Mouse (Mus musculus) E14TG2a.4 (cell line): Measurements from ENCODE around the gene Birc6.

Experiments used
- CTCF ChIP-seq: conservative IDR thresholded peaks from 2 replicates; pipeline ENCODE4 v1.5.1; 2014; ENCODE audit warnings: low read length
- NANOG ChIP-seq: IDR thresholded peaks from 2 replicates; pipeline ENCODE4 v1.6.1; 2014; ENCODE audit warnings: borderline replicate concordance, low read length, mixed read lengths
- POU5F1 ChIP-seq: IDR thresholded peaks from 2 replicates; pipeline ENCODE4 v1.6.1; 2014; ENCODE audit warnings: low read length, borderline replicate concordance

GRCm38 (mm10) chr17:74705480-74705879, 177.4 kb downstream of the Birc6 start:
- TF ChIP-seq CTCF (no peak), NANOG (no peak), POU5F1 (no peak)
